Mouse (Mus musculus) CH12.LX (cell line): ENCODE data around the gene Fhit. TPM values are rescaled to one million over a fixed set of nuclear protein-coding genes. Genes with fewer than 3 reads are reported as not detected.

Experiments used
- DNase-seq: peaks from one replicate; pipeline ENCODE4 v3.0.0-alpha.2; 2013; ENCODE audit errors: extremely low read depth
- H3K27ac ChIP-seq: 2 replicates; pipeline ENCODE4 v1.5.1; 2012; ENCODE audit warnings: low read depth, mild to moderate bottlenecking, control low read depth, moderate library complexity; ENCODE audit not compliant: insufficient read depth
- H3K27me3 ChIP-seq: replicated peaks from 2 replicates; pipeline ENCODE3; 2012; ENCODE audit warnings: inconsistent platforms
- H3K36me3 ChIP-seq, 2 experiments: replicated peaks in 1 of 2; 2 replicates each; pipeline versions ENCODE3 to v1.6.1; 2012; ENCODE audit warnings: inconsistent platforms in 1 of 2, low read length in 1 of 2, mild to moderate bottlenecking in 1 of 2, mixed read lengths in 1 of 2, moderate library complexity in 1 of 2; ENCODE audit not compliant: control insufficient read depth in 1 of 2, insufficient read depth in 1 of 2
- H3K4me1 ChIP-seq, 2 experiments: 2 replicates each; pipeline ENCODE4 v1.6.1; 2012; ENCODE audit warnings: inconsistent platforms in 1 of 2, moderate library complexity in 1 of 2; ENCODE audit not compliant: insufficient read depth in 2 of 2, control insufficient read depth in 1 of 2
- H3K4me2 ChIP-seq: 2 replicates; pipeline ENCODE4 v1.6.1; 2012; ENCODE audit warnings: low read depth, mild to moderate bottlenecking, control low read depth; ENCODE audit not compliant: poor library complexity, insufficient read depth, severe bottlenecking
- H3K4me3 ChIP-seq, 3 experiments: fragments of 150-350 bp in 1 of 3; sonication (generic) in 1 of 3; replicated peaks in 1 of 3; 2 replicates each; pipeline versions ENCODE3 to v1.5.1; 2011 to 2012; ENCODE audit warnings: low read depth in 2 of 3, low read length in 2 of 3, mild to moderate bottlenecking in 2 of 3, moderate library complexity in 2 of 3, control low read depth in 1 of 3, improper control_type of control experiment in 1 of 3, inconsistent platforms in 1 of 3, mixed read lengths in 1 of 3; ENCODE audit not compliant: poor library complexity in 1 of 3
- H3K79me2 ChIP-seq: replicated peaks from 2 replicates; pipeline ENCODE4 v1.6.1; 2012; ENCODE audit warnings: mild to moderate bottlenecking, moderate library complexity; ENCODE audit not compliant: control insufficient read depth, poor library complexity, insufficient read depth, severe bottlenecking; ENCODE audit errors: extremely low read depth
- H3K9ac ChIP-seq: 2 replicates; pipeline ENCODE4 v1.6.1; 2012; ENCODE audit warnings: low read depth, mild to moderate bottlenecking, control low read depth, moderate library complexity; ENCODE audit not compliant: insufficient read depth
- H3K9me3 ChIP-seq: replicated peaks from 2 replicates; pipeline ENCODE3; 2012; ENCODE audit warnings: low read length, inconsistent platforms, mixed read lengths
- BHLHE40 ChIP-seq: IDR thresholded peaks from 2 replicates; pipeline ENCODE4 v1.6.1; 2011; ENCODE audit warnings: mild to moderate bottlenecking, low read depth, low read length, improper control_type of control experiment
- E2F4 ChIP-seq: IDR thresholded peaks from 2 replicates; pipeline ENCODE4 v1.6.1; 2011; ENCODE audit warnings: low read depth, low read length, improper control_type of control experiment; ENCODE audit not compliant: insufficient replicate concordance
- ELF1 ChIP-seq: IDR thresholded peaks from 2 replicates; pipeline ENCODE4 v1.6.1; 2014; ENCODE audit warnings: low read depth, mild to moderate bottlenecking, inconsistent platforms, low read length, improper control_type of control experiment
- EP300 ChIP-seq: IDR thresholded peaks from 2 replicates; pipeline ENCODE4 v1.6.1; 2011; ENCODE audit warnings: low read length, improper control_type of control experiment
- GABPA ChIP-seq: IDR thresholded peaks from 2 replicates; pipeline ENCODE4 v1.6.1; 2012; ENCODE audit warnings: low read depth, low read length, improper control_type of control experiment, inconsistent platforms; ENCODE audit not compliant: insufficient replicate concordance
- JUN ChIP-seq: IDR thresholded peaks from 2 replicates; pipeline ENCODE4 v1.6.1; 2011; ENCODE audit warnings: low read depth, mild to moderate bottlenecking, low read length, improper control_type of control experiment, moderate library complexity; ENCODE audit not compliant: insufficient read depth
- JUND ChIP-seq: conservative IDR thresholded peaks from 2 replicates; pipeline ENCODE4 v1.6.1; 2011; ENCODE audit warnings: low read depth, low read length, improper control_type of control experiment
- KAT2A ChIP-seq: IDR thresholded peaks from 2 replicates; pipeline ENCODE4 v1.6.1; 2012; ENCODE audit warnings: low read length, improper control_type of control experiment, inconsistent platforms; ENCODE audit not compliant: insufficient replicate concordance
- MAFK ChIP-seq: IDR thresholded peaks from 2 replicates; pipeline ENCODE4 v1.6.1; 2011; ENCODE audit warnings: low read length, improper control_type of control experiment; ENCODE audit not compliant: insufficient replicate concordance
- MAZ ChIP-seq: IDR thresholded peaks from 2 replicates; pipeline ENCODE4 v1.6.1; 2012; ENCODE audit warnings: low read depth, mild to moderate bottlenecking, inconsistent platforms, low read length, improper control_type of control experiment, moderate library complexity
- NRF1 ChIP-seq: IDR thresholded peaks from 2 replicates; pipeline ENCODE4 v1.6.1; 2014; ENCODE audit warnings: low read depth, mild to moderate bottlenecking, inconsistent platforms, low read length, improper control_type of control experiment, moderate library complexity
- POLR2A ChIP-seq: IDR thresholded peaks from 2 replicates; pipeline ENCODE4 v1.6.1; 2011; ENCODE audit warnings: low read depth, mild to moderate bottlenecking, improper control_type of control experiment, low read length
- RCOR1 ChIP-seq: conservative IDR thresholded peaks from 2 replicates; pipeline ENCODE4 v1.6.1; 2012; ENCODE audit warnings: low read depth, mild to moderate bottlenecking, inconsistent platforms, low read length, improper control_type of control experiment
- SIN3A ChIP-seq: IDR thresholded peaks from 2 replicates; pipeline ENCODE4 v1.6.1; 2012; ENCODE audit warnings: low read length, improper control_type of control experiment, inconsistent platforms
- ZMIZ1 ChIP-seq: IDR thresholded peaks from 2 replicates; pipeline ENCODE4 v1.6.1; 2012; ENCODE audit warnings: low read depth, mild to moderate bottlenecking, inconsistent platforms, low read length, improper control_type of control experiment
- ZNF384 ChIP-seq: IDR thresholded peaks from 2 replicates; pipeline ENCODE4 v1.6.1; 2012; ENCODE audit warnings: low read depth, low read length, improper control_type of control experiment, inconsistent platforms
- dilution Hi-C: fragments of 300-500 bp; cut with MboI; formaldehyde crosslinking; loops from 2 replicates; pipeline ENCODE4 v1.14.3; 2020; ENCODE audit warnings: low sequenced_read_pairs; ENCODE audit not compliant: extremely low pct_unique_long_range_greater_than_20kb, extremely low pct_ligation_motif_present
- in situ Hi-C: fragments of 300-500 bp; cut with MboI; formaldehyde crosslinking; loops from 3 replicates; pipeline ENCODE4 v1.14.3; 2019; ENCODE audit warnings: low sequenced_read_pairs, low pct_ligation_motif_present, low pct_unique_long_range_greater_than_20kb, mixed read lengths
- polyA plus RNA-seq: library from polyadenylated mRNA; unstranded; fragments of >175 nt; gene quantifications from 2 replicates; pipeline ENCODE4 v1.2.1, GENCODE M21; 2012; ENCODE audit warnings: low read depth; ENCODE audit not compliant: insufficient read length
- total RNA-seq, 2 experiments: library from RNA; depleted of rRNA; stranded (reverse); fragments of 300-350 nt in 1 of 2; fragments of >200 nt in 1 of 2; gene quantifications; 2 replicates each; pipeline ENCODE4 v1.2.3; 2012 to 2014

Gene Fhit
- total and polyA plus RNA-seq, 3 experiments, result 0.64 to 1.9 (median 0.64) TPM

- Histone ChIP-seq H3K4me2 (no peak overlapping the region), H3K9ac (no peak overlapping the region), H3K79me2 (no peaks in the 10 kb centered on the region), H3K4me1 (no peaks in the 10 kb centered on the region), H3K9me3 (no peaks in the 10 kb centered on the region), H3K27ac (no peak overlapping the region), H3K4me3 (no peak overlapping the region), H3K27me3 (no peaks in the 10 kb centered on the region), H3K36me3 (no peaks in the 10 kb centered on the region)
- DNase-seq, result no peak
- TF ChIP-seq GABPA, result no peak
- in situ Hi-C loops, result no loop called here
- dilution Hi-C loops, result no loop called here
These were observed 594.1 kb downstream of the Fhit start for GRCm38 (mm10) chr14:10567771-10568170.

GRCm38 (mm10) chr14:10554755-10555154 is 607.1 kb downstream of the Fhit start:
- no peaks in the 10 kb centered on the region for H3K27me3 ChIP-seq
- no peak for DNase-seq
- no peak overlapping the region for H3K9ac ChIP-seq
- no peak overlapping the region for H3K4me3 ChIP-seq
- TF ChIP-seq JUND, result no peak
- TF ChIP-seq ZMIZ1, result no peak
- no peak for TF ChIP-seq MAZ
- TF ChIP-seq POLR2A, result no peak
- TF ChIP-seq RCOR1, result no peak
- TF ChIP-seq NRF1, result no peak
- no peak for TF ChIP-seq BHLHE40
- TF ChIP-seq SIN3A, result no peak
- TF ChIP-seq MAFK, result no peak
- TF ChIP-seq EP300, result no peak
- no peak for TF ChIP-seq JUN
- TF ChIP-seq ZNF384, result no peak
- TF ChIP-seq E2F4, result no peak
- TF ChIP-seq KAT2A, result no peak
- TF ChIP-seq ELF1, result no peak
- no peak overlapping the region for H3K27ac ChIP-seq
- no peaks in the 10 kb centered on the region for H3K9me3 ChIP-seq
- H3K4me2 ChIP-seq, result no peak overlapping the region
- no peaks in the 10 kb centered on the region for H3K4me1 ChIP-seq
- no peaks in the 10 kb centered on the region for H3K36me3 ChIP-seq
- no peaks in the 10 kb centered on the region for H3K79me2 ChIP-seq
- in situ Hi-C loops, result no loop called here
- dilution Hi-C loops, result no loop called here
